Mouse (Mus musculus) bone marrow, adult 2 months (tissue): ENCODE measurements around the gene Dclk1.

Experiments
- CTCF ChIP-seq: fragments of 200-500 bp; IDR thresholded peaks from 2 replicates; pipeline ENCODE4 v1.5.1; 2011; ENCODE audit warnings: low read length, control low read depth; ENCODE audit not compliant: control insufficient read depth, insufficient read depth
- POLR2A ChIP-seq: fragments of 200-500 bp; IDR thresholded peaks from 2 replicates; pipeline ENCODE4 v1.6.1; 2011; ENCODE audit warnings: low read depth, mild to moderate bottlenecking, control low read depth, low read length, borderline replicate concordance; ENCODE audit not compliant: control insufficient read depth

DNA sequence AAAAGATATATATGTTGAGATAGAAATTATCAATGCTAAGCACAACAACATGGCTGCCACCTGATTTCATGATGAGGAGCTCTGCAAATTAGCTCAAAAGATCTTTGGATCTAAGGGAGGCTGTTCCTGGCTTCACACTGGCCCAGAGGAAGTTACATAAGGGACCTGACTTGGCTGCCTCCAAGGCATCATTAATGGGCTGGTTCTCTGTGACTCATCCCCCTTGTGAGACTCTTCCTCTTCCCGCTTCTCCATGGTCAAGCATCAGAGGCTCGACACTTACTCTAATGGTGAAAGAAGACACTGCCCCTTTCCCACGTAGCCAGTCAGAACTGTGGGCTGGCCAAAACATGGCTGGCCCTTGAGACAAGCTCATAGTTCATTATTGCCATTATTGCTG is 209.7 kb downstream of the Dclk1 start:
- TF ChIP-seq CTCF (no peak), POLR2A (no peak)
